Mouse (Mus musculus) ZHBTc4 (cell line): ENCODE measurements around the gene Lgmn.

Source experiments
- DNase-seq: peaks from one replicate; pipeline ENCODE4 v3.0.0-alpha.2; 2011; ENCODE audit warnings: low read depth, low spot score

Lgmn gene

DNA sequence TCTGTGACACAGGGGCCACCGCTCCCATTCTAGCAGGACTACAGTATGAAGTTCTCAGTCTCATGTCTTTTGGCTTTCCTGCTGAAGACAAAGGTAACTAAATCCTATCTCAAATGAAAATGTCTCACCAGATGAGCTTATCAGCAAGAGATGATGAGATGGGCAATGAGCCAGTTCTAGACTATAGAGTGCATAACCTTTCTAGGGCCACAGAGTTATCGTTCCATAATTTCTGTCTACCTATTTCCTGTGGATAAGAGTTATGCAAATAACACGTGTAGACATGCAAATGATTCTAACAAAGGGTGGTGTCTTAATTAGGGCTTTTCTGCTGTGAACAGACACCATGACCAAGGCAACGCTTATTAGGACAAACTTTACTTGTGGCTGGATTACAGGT lies 5.5 kb downstream of the Lgmn start:
- no peak for DNase-seq

DNA sequence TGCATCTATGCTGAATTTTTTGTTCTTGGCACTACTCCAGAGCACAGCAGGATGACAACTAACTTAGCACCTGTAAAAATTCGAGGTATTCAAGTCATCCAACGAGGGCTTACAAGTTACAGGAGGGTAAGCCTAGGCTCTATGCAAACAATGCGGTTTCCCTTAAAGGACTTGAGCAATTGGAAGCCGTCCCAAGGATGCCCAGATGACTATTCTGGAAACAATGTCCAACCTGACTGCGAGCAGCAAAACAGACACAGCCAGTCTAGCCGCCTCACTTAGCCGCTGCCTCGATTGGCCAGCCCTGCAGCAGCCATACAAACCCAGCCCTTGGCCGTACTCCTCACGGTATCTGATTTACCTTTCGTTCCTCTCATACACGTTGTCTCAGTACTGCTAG lies 7.4 kb downstream of the Lgmn start:
- DNase-seq, result peak; percentile 81

DNA sequence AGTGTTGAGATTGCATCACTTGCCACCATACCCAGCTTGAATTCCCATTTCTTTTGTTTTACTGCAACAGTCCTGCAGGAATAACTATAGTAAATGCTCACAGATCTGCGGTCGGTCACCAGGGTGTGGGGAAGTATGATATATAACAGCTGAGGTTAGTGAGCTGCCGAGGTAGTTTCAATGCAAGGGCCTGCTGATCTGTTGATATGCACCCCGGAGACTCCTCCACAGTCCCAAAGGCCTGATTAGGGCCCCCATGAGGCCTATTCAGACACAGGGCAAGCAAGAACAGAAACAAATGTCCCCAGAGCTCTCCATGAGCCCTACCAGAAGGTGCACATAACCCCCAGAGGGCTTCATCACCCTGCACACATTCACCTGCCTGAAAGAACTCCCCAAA lies 9.4 kb downstream of the Lgmn start:
- DNase-seq, result no peak

DNA sequence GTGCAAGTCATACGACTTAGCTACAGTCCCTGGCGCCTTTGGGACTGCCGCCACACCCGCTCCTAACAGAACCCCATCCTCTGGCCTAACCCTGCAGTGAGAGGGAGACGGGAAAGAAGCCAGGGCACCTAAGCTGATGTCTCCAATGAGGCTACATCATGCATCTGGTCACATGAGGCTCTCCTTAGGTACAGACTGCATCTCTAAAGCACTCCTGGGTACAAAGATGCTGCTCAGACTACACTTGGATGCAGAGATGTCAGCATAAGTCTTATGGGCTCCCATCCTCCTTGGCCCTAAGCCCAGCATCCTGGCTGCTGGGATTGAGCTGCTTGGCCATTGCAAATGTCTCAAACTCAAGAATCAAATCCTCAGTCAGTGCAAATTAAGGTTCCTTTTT lies 10.0 kb downstream of the Lgmn start:
- DNase-seq, result no peak

DNA sequence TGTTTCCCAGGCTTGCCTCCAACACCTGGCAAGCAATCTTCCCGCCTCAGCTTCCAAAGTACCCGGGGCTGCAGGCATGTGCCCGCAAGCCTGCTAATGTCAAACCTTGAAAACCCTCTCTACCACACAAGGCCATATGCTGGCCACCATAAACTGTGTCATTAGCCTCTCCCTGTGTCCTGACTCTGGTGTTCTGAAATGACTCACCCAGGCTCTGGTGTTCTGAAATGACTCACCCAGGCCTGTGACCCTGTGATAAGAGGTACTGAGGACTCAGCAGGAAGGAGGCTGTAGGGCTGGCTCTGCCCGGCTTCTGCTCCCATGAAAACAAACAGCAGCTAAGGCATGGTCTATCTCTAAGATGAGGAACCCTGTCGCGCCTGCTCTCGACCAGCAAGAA lies 13.3 kb downstream of the Lgmn start:
- DNase-seq, result no peak

DNA sequence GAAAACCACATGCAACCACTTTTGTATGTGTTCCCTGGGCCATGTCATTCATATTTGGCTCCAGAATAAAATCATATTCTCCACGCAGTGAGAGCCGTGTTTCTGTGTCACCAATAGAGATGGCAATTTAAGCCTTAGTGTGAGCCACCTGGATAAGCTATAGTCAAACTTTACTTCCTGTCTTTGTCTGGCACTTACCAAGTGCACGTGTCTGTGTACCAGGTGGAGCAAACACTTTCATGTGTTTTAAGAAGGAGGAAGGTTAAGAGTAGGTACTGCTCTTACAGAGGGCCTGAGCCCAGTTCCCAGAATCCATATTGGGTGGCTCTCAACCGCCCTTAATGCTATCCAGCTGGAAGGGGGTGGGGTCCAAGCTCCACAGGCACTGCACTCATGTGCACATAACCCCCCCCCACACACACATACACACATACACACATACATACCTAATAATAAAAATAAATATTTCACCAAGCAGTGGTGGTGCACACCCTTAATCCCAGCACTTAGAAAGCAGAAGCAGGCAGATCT lies 14.5 kb downstream of the Lgmn start:
- no peak for DNase-seq

DNA sequence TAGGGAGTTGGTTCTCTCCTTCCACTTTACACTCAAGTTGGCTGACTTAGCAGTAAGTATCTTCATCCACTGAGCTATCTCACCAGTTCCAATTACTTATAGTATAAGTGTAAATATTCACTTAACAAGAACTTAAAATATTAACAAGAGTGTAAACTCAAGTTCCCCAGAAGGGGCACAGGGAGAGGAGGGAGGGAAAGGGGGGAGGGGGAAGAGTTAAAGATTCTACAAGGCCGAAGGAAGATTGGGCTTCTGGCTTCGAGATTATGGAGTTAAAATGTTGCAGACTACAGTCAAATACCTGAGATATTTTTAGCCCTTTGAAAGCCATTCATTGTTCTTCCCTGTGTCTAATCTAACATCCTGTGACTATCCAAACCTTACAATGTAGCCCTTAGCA lies 15.2 kb downstream of the Lgmn start:
- DNase-seq, result no peak

DNA sequence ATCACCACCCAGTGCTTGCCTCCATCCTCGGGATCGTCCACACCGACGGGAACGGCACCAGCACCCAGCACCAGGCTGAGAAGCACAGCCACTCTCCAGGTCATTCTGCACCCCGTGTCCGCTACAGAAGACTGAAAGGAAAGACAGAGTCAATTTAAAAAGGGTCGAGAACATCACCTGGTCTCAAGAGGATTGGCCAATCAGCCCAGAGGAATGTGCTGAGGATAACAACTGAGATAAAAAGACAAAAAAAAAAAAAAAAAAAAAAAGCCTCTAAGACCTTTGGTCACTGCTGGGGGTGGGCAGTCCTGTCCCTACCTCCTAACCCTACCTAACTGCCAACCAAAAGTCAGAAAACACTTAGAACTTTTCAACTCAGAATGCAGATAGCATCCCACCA lies 16.0 kb downstream of the Lgmn start:
- DNase-seq, result no peak

DNA sequence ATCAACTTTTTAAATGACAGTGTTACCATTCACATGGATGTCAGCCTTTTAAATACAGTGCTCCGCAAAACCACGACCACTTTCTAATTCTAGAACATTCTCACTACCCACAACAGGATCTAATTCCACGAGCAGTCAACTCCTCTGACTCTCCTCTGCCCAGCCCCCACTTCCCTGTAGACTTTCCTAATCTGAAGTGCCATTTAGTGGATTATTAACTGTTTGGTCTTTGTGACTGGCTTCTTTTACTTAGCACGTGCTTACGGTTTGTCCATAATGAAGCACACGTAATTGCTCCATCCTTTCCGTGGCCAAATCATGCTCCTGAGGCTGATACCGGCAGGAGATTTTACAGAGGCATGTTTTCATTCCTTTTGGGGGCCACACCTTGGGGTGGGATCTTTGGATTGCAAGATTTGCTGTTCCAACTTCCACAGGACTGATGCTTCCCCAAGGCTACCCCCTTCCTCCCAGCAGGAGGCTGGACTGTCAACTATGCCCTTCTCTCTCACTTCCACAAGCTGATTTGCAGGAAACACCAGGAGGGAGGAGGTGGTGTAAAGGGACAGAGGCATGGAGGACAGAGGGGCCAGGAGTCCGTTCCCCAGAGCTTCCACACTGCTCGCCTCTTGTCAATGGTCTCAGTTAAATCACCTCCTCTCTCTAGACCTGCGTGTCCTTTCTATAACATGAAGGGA lies 16.8 kb downstream of the Lgmn start:
- DNase-seq, result no peak

DNA sequence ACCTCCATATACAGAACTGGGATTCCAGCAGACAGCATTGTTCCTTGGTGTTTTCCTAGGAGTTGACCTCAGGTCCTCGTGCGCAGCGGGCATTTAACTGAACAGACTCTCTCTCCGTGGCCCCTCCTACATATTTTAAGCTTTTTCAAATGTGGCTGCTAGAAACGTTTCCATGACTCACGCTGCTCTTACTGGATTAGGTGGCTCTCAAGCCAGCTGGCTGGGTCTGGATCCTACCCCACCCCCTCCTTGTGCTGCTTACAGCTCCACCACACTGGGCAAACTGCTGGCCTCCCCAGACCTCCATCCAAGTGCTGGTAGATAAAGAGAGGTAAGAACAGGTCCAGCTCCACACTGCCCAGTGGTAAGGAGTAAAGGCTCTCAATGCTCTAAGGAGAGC lies 17.5 kb downstream of the Lgmn start:
- DNase-seq, result no peak

DNA sequence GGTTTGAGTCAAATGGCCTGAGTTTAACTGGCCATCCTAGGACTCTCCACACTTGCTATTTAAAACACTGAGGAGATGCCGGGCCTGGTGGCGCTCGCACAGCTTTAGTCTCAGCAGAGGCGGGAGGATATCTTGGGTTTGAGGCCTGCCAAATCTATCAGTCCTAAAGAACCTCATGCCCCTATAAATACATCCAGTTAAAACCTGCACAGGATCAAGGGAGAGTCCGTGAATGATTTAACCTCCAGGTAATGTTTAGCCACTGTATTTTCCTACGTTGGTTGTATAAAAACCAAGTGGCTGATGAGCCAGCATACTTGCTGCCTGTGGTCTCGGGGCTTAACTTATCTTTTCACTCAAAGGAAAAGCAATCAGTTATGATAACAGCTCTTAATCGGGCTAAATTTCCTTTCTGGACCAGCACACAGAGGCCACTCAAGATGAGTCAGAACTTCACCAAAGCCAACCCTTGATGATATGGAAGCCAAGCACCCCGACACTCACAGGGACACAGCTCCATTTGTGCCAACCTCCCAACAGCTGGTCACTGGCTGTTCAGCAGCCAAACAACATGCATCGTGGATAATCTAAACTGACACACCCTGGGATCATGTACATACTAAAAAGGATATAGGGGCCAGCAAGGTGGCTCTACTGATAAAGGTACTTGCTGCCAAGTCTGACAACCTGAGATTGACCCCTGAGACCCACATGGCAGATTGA lies 19.3 kb downstream of the Lgmn start:
- no peak for DNase-seq

DNA sequence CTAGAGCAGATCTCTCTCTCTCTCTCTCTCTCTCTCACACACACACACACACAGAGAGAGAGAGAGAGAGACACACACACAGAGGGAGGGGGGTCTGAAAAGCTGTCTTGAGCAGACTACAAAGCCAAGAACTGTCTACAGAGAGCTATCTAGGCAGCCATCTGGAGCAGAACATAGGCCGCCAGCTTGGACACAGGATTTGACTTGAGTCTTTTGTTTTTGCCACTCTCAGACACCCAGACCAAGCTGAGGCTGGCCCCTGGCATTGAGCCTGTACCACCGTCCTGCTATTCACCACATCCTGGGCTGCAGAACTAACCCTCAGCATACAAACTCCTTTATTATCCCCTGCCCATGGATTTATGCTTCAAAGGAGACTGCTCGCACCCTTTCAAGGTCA lies 20.1 kb downstream of the Lgmn start:
- no peak for DNase-seq

DNA sequence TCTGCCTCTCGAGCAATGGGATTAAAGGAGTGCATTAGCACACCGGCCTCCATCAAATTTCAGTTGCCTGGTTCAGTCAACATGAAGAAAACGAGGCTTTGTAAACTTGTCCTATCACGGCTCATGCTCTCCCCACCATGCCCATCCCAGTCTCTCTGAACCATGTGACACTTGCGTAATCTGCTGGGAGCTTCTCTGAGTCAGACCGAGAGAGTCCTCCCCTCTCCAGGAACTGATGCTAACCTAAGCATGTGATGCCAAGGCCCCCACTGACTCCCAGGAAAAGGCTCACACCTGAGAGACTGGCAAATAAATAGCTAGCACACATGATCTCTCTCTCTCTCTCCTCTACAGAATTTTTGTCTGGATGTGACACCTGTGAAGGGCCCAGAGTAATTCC lies 21.9 kb downstream of the Lgmn start:
- peak; percentile 45 for DNase-seq

DNA sequence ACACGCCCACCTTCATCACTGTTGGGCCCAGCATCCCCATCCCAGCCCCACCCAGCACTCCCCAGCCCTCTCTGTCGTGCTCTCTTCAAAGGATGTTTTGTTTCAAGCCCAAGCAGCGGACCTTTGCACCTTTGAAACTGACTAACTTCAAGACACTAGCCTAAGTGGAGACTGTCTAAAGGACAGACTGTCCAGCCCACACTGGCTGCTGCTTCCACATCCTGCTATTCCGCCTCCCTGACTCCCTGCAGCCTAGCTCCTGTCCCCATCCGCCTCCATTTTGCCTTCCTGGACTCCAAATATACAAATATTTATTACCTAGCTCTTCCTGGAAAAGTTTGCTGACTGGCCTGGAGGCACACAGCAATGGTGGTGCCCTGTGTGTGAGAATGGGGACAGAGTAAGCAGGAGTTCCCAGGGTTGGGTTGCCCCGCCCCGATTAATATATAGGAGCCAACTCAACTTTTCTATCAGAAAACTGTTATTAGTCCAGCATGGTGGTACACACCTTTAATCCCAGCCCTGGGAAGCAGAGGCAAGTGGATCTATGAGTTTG lies 22.6 kb downstream of the Lgmn start:
- DNase-seq, result no peak

DNA sequence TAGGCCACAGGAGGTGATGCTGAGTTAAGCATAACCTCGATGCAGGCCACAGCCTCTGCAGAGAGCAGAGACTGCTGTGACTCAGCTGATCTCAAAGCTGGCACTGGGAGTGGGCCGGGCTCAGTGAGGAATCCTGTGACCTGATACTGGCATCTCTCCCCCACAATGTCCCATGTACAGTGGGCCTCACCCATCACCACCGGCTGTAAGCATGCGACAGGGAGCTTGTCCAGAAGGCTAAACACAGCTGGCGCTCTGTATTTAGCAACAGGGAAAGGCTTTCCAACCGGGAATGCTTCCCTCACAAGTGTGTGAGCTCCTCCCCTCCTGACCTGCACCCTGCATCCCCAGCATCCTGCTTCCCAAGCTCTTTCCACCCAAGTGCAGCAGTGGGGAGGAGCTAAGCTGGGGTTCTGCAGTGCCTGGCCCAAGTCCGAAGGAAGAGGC lies 23.2 kb downstream of the Lgmn start:
- no peak for DNase-seq

DNA sequence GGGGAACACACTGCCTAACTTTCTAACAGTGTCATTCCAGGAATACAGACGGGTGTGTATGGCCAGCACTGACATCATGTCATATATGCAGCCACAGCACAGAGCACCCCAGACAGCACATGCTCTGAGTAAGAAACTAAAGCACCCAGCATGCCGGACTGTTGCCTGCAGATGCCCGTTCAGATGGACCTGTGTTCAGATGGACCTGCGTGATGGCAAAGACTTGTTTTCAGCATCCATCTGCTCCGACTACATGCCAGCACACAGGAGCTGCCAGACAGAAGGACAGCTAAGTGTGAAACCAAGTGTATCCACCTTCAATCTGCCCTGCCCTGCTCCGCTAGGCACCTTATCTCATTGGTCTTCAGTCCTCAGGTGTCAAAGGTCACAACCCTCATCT lies 24.9 kb downstream of the Lgmn start:
- no peak for DNase-seq

DNA sequence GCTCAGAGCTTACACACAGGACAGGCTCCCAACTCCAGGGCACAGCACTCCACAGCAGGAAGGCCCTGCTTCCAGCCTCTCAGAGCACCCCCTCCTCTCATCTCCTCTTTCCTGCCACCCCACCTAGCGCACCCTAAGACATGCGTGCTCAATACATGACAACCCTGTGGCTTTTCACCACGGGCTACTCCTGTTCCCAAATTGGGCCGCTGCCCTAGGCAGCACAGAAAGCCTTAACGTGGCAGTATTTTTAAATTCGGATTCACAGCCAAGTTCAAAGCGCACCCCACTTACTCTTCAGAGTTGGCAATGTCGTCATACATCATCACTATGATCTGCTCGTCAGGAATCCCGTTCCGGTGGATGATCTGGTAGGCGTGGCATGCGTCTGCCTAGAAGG lies 26.4 kb downstream of the Lgmn start:
- DNase-seq, result no peak

DNA sequence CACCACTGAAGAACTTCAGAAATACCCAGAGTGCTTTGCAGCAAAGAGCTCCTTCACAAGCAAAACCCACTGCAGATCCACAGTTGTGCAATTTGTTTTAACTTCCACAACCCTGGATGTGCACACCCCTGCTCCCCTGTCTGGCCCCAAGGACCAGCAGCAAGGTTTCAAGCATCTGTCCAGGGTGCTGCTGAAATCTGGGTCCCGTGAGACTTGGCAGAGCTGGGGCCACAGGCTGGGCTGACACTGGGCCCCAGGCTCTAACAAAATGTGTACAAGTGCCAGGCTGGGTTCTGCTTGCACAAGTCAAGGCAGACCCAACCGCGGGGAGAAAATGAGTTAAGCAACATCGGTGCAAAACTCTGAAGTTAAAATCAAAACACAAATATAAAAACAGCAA lies 41.0 kb downstream of the Lgmn start:
- no peak for DNase-seq

DNA sequence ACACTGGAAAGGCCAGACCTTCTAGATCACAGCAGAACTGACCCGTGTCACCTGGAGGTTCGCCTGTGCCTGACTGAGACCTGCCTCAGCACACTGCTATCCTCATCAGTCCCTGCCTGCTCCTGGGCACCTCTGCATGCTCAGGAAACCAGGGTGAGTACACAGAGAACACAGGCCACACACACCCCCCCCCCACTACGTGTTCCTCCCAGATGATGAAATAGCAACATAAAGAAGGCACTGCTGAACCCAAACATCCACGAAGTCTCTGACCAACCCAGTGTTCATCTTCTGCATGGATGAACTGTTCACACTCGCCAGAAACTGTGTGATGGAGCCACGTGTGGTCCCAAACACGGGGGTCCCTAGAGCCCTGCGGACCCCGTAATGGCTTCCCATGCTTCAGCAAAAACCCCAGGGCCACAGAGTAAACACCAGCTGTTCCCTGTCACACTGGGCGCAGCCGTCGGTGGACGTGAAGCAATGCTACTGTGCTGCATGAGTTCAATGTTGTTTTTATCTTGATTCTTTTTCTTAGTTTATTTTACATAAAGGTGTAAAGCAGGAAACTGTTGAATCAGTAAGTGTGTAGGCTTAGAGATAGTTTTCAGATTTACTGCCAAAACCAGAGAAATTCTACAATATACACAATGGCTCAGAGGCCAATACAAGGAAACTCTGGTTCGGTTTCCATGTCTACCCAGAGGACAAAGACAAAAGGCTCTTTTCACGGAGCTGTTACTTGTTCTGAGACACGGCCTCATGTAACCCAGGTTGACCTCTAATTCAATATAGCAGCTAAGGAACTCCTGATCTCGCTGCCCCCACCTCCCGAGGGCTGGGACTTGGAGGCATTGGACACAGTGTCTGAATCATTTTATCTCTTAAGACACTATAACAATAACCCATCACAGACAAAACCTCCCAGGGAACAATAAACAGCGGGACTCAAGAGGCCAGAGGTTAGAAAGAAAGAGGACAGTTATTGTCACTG lies 43.3 kb downstream of the Lgmn start:
- DNase-seq, result no peak

DNA sequence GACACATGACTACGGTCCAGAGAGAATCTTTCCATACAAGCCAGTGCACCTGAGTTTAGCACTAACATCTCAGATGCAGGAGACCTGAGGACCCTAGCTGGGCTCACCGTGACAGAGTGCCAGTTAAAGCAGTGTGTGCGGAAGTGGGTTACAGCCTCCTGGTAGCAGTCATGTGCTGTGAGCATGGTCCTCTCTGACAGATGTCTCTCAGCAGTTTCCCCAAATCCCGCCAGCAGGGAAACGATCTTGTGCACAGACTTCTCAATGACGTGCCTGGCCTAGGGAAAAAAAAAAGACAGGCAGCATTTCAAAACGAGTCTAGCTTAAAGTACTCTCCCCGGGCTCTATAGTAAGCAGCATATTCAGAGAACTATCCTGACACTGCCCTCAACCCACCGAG lies 44.1 kb downstream of the Lgmn start:
- DNase-seq, result no peak

DNA sequence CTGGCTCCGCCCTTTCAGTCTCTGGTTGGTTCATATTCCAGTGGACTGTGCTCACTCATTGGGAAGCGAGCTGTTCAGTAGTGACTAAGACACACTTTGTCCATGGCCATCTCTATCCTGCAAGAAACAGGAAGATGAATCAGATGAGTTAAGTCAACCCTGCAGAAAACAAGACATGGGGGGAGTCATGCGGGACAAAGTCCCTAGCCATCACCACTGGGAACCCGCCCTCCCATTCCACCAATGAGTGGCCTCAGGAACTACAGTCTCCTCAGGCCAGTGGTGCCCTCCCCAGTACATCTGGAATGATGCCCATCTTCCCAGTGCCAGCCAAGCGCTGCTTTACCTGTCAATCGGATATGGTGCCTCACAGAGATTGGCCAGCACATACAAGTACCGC lies 45.1 kb downstream of the Lgmn start:
- no peak for DNase-seq

DNA sequence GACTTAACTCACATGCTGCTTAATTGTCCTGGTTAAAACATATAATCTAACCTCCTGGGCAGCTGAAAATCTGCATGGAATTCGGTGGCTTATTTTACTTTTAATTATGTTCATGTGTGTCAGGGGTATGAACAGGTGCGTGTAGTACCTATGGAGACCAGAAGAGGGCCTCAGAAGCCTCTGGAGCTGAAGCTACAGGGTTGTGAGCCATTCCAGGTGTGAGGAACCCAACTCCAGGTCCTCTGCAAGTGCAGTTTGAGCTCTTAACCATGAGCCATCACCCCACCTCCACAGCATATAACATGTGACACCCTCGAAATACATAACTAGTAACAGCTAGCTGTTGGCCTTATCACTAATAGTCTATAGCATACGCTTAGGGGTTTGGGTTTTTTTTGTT lies 47.6 kb downstream of the Lgmn start:
- DNase-seq, result peak; percentile 76
